Mouse (Mus musculus): ENCODE data around the gene Adat3. TPM values are rescaled to one million over a fixed set of nuclear protein-coding genes. Genes with fewer than 3 reads are reported as not detected.

Gene Adat3
- polyA plus RNA-seq, 1 experiment from 2014 or later: 4.8 TPM

- H3K27ac ChIP-seq (ENCODE audit: low read length): no peak overlapping the region
- WGBS: 83% methylated on average over 6 of the region's 6 CpGs
Observed at GRCm38 (mm10) chr10:80653156-80653720, 50.6 kb downstream of the Adat3 start.

GRCm38 (mm10) chr10:80654866-80655265 lies 52.2 kb downstream of the Adat3 start:
- DNase-seq (ENCODE audit: low spot score) (no peak), ATAC-seq (no peak)
- H3K27me3 ChIP-seq (replicated peaks; ENCODE audit: insufficient read depth, low read length): no peaks in the 10 kb centered on the region
- TF ChIP-seq EP300 (IDR thresholded peaks at IDR 0.05) (no peak), CTCF (IDR thresholded peaks at IDR 0.05) (no peak)
- H3K4me1 ChIP-seq (ENCODE audit: insufficient read depth, low read depth, low read length): peaks cover 5% of the 10 kb centered on the region; the same call in 1 of the 2 replicates
- H3K36me3 ChIP-seq (ENCODE audit: insufficient read depth, low read length): no peaks in the 10 kb centered on the region
- H3K4me2 ChIP-seq (replicated peaks; ENCODE audit: low read depth, low read length): peak overlapping the region; percentile 97; the same call in 1 of the 2 replicates
- H3K9ac ChIP-seq (replicated peaks; ENCODE audit: low read depth): no peak overlapping the region
- no peaks in the 10 kb centered on the region for H3K9me3 ChIP-seq (ENCODE audit: low read length)
- 70% methylated on average over 6 of the region's 6 CpGs for WGBS
- no peak overlapping the region for H3K4me3 ChIP-seq (ENCODE audit: low read depth, low read length)
- no peak overlapping the region for H3K27ac ChIP-seq (ENCODE audit: low read length)

More at GRCm38 (mm10) chr10:80653156-80653720, 50.6 kb downstream of the Adat3 start:
- no peak overlapping the region for H3K4me2 ChIP-seq (replicated peaks; ENCODE audit: low read depth, low read length)
- TF ChIP-seq CTCF (IDR thresholded peaks at IDR 0.05) (no peak), EP300 (IDR thresholded peaks at IDR 0.05) (no peak)
- H3K9ac ChIP-seq (replicated peaks; ENCODE audit: low read depth): no peak overlapping the region
- ATAC-seq (no peak), DNase-seq (ENCODE audit: low spot score) (no peak)
- H3K36me3 ChIP-seq (ENCODE audit: insufficient read depth, low read length): no peaks in the 10 kb centered on the region
- H3K4me3 ChIP-seq (ENCODE audit: low read depth, low read length): no peak overlapping the region
- H3K4me1 ChIP-seq (ENCODE audit: insufficient read depth, low read depth, low read length): peaks cover 5% of the 10 kb centered on the region; the same call in 1 of the 2 replicates
- H3K9me3 ChIP-seq (ENCODE audit: low read length): no peaks in the 10 kb centered on the region
- no peaks in the 10 kb centered on the region for H3K27me3 ChIP-seq (replicated peaks; ENCODE audit: insufficient read depth, low read length)

GRCm38 (mm10) chr10:80655406-80656129 lies 52.9 kb downstream of the Adat3 start:
- H3K4me2 ChIP-seq (replicated peaks; ENCODE audit: low read depth, low read length): peak overlapping the region; percentile 97
- no peaks in the 10 kb centered on the region for H3K27me3 ChIP-seq (replicated peaks; ENCODE audit: insufficient read depth, low read length)
- H3K4me1 ChIP-seq (ENCODE audit: insufficient read depth, low read depth, low read length): peaks cover 5% of the 10 kb centered on the region; the same call in 1 of the 2 replicates
- H3K36me3 ChIP-seq (ENCODE audit: insufficient read depth, low read length): no peaks in the 10 kb centered on the region
- peak overlapping the region; percentile 89 for H3K9ac ChIP-seq (replicated peaks; ENCODE audit: low read depth)
- H3K9me3 ChIP-seq (ENCODE audit: low read length): no peaks in the 10 kb centered on the region
- no peak for ATAC-seq
- H3K4me3 ChIP-seq (ENCODE audit: low read depth, low read length): peak overlapping the region; percentile 87
- WGBS: 1% methylated on average over 12 of the region's 12 CpGs
- TF ChIP-seq EP300 (IDR thresholded peaks at IDR 0.05): no peak
- TF ChIP-seq CTCF (IDR thresholded peaks at IDR 0.05): no peak
- peak overlapping the region; percentile 77 for H3K27ac ChIP-seq (ENCODE audit: low read length)
- DNase-seq (ENCODE audit: low spot score): no peak

GRCm38 (mm10) chr10:80656130-80656862 lies 53.6 kb downstream of the Adat3 start:
- no peaks in the 10 kb centered on the region for H3K36me3 ChIP-seq (ENCODE audit: insufficient read depth, low read length)
- peaks cover 5% of the 10 kb centered on the region; the same call in 1 of the 2 replicates for H3K4me1 ChIP-seq (ENCODE audit: insufficient read depth, low read depth, low read length)
- peak overlapping the region; percentile 97 for H3K4me2 ChIP-seq (replicated peaks; ENCODE audit: low read depth, low read length)
- no peak for TF ChIP-seq CTCF (IDR thresholded peaks at IDR 0.05)
- TF ChIP-seq EP300 (IDR thresholded peaks at IDR 0.05): no peak
- no peaks in the 10 kb centered on the region for H3K27me3 ChIP-seq (replicated peaks; ENCODE audit: insufficient read depth, low read length)
- H3K9me3 ChIP-seq (ENCODE audit: low read length): no peaks in the 10 kb centered on the region
- peak overlapping the region; percentile 84 for H3K27ac ChIP-seq (ENCODE audit: low read length)
- peak; percentile 88 for ATAC-seq
- peak overlapping the region; percentile 87 for H3K4me3 ChIP-seq (ENCODE audit: low read depth, low read length)
- peak overlapping the region; percentile 89 for H3K9ac ChIP-seq (replicated peaks; ENCODE audit: low read depth)
- WGBS: 2% methylated on average over 67 of the region's 72 CpGs
- DNase-seq (ENCODE audit: low spot score): peak; percentile 100

- Histone ChIP-seq H3K36me3 (ENCODE audit: insufficient read depth, low read length) (no peaks in the 10 kb centered on the region), H3K27ac (ENCODE audit: low read length) (peak within 1 kb of the TSS; percentile 84), H3K9ac (replicated peaks; ENCODE audit: low read depth) (peak within 1 kb of the TSS; percentile 89), H3K4me3 (ENCODE audit: low read depth, low read length) (peak within 1 kb of the TSS; percentile 87), H3K4me1 (ENCODE audit: insufficient read depth, low read depth, low read length) (peaks cover 5% of the 10 kb centered on the region; the same call in 1 of the 2 replicates), H3K27me3 (replicated peaks; ENCODE audit: insufficient read depth, low read length) (no peaks in the 10 kb centered on the region), H3K9me3 (ENCODE audit: low read length) (no peaks in the 10 kb centered on the region), H3K4me2 (replicated peaks; ENCODE audit: low read depth, low read length) (peak within 1 kb of the TSS; percentile 97)
- WGBS: 21% methylated on average over 15 of the region's 15 CpGs
- DNase-seq (ENCODE audit: low spot score) (peak; percentile 57), ATAC-seq (peak; percentile 20)
- TF ChIP-seq CTCF (IDR thresholded peaks at IDR 0.05): no peak
- TF ChIP-seq EP300 (IDR thresholded peaks at IDR 0.05): no peak
Observed at GRCm38 (mm10) chr10:80656863-80657623, 54.4 kb downstream of the Adat3 start, which contains the start of gene Btbd2. Btbd2 (minus strand) TSS chr10:80657071.

Small RNA genes within 50 kb of the gene (microRNA-seq; reads per million reads assigned to microRNA genes)
- not detected for gene Mir6912

Other genes with a start within 250 kb of the Adat3 start
- gene Plk5, start 246.4 kb upstream of the Adat3 start, polyA plus RNA-seq (2015; fragmentation: Nextera tagmentation; extraction: Ambion mirVana): 1.00 and 1.0 TPM in 2 replicates
- 6.0 and 6.3 TPM in 2 replicates for gene Mex3d, start 215.2 kb upstream of the Adat3 start, polyA plus RNA-seq (2015; fragmentation: Nextera tagmentation; extraction: Ambion mirVana)
- gene Mbd3, start 203.3 kb upstream of the Adat3 start, polyA plus RNA-seq (2015; fragmentation: Nextera tagmentation; extraction: Ambion mirVana): 90.6 and 90.7 TPM in 2 replicates
- 511 and 651 TPM in 2 replicates for gene Uqcr11, start 196.1 kb upstream of the Adat3 start, polyA plus RNA-seq (2015; fragmentation: Nextera tagmentation; extraction: Ambion mirVana)
- gene Tcf3, start 169.2 kb upstream of the Adat3 start, polyA plus RNA-seq (2015; fragmentation: Nextera tagmentation; extraction: Ambion mirVana): 34.7 and 36.2 TPM in 2 replicates
- not detected in 2 replicates for gene Onecut3, start 108.0 kb upstream of the Adat3 start, polyA plus RNA-seq (2015; fragmentation: Nextera tagmentation; extraction: Ambion mirVana)
- 0.04 and 0.10 TPM in 2 replicates for gene Atp8b3, start 63.8 kb upstream of the Adat3 start, polyA plus RNA-seq (2015; fragmentation: Nextera tagmentation; extraction: Ambion mirVana)
- 12.9 TPM in 2 replicates for gene Rexo1, start 41.3 kb upstream of the Adat3 start, polyA plus RNA-seq (2015; fragmentation: Nextera tagmentation; extraction: Ambion mirVana)
- gene Klf16, start 25.6 kb upstream of the Adat3 start, polyA plus RNA-seq (2015; fragmentation: Nextera tagmentation; extraction: Ambion mirVana): 7.1 and 7.2 TPM in 2 replicates
- gene Abhd17a, start 12.5 kb upstream of the Adat3 start, polyA plus RNA-seq (2015; fragmentation: Nextera tagmentation; extraction: Ambion mirVana): 105 and 106 TPM in 2 replicates
- 56.9 and 59.3 TPM in 2 replicates for gene Scamp4, start within 50 bp of the Adat3 start, polyA plus RNA-seq (2015; fragmentation: Nextera tagmentation; extraction: Ambion mirVana)
- 0.98 and 1.1 TPM in 2 replicates for gene Gm49322, start 3.1 kb downstream of the Adat3 start, polyA plus RNA-seq (2015; fragmentation: Nextera tagmentation; extraction: Ambion mirVana)
- gene Csnk1g2, start 20.0 kb downstream of the Adat3 start, polyA plus RNA-seq (2015; fragmentation: Nextera tagmentation; extraction: Ambion mirVana): 97.7 and 111 TPM in 2 replicates
- 41.7 and 42.9 TPM in 2 replicates for gene Btbd2, start 54.2 kb downstream of the Adat3 start, polyA plus RNA-seq (2015; fragmentation: Nextera tagmentation; extraction: Ambion mirVana)
- gene Mknk2, start 75.2 kb downstream of the Adat3 start, polyA plus RNA-seq (2015; fragmentation: Nextera tagmentation; extraction: Ambion mirVana): 92.2 and 103 TPM in 2 replicates
- gene Mob3a, start 99.1 kb downstream of the Adat3 start, polyA plus RNA-seq (2015; fragmentation: Nextera tagmentation; extraction: Ambion mirVana): 32.6 and 37.0 TPM in 2 replicates
- gene Izumo4, start 99.3 kb downstream of the Adat3 start, polyA plus RNA-seq (2015; fragmentation: Nextera tagmentation; extraction: Ambion mirVana): 28.7 and 28.8 TPM in 2 replicates
- gene Ap3d1, start 139.4 kb downstream of the Adat3 start, polyA plus RNA-seq (2015; fragmentation: Nextera tagmentation; extraction: Ambion mirVana): 49.3 and 58.2 TPM in 2 replicates
- 7.4 and 9.6 TPM in 2 replicates for gene Dot1l, start 152.3 kb downstream of the Adat3 start, polyA plus RNA-seq (2015; fragmentation: Nextera tagmentation; extraction: Ambion mirVana)
- gene Sf3a2, start 195.3 kb downstream of the Adat3 start, polyA plus RNA-seq (2015; fragmentation: Nextera tagmentation; extraction: Ambion mirVana): 27.0 and 29.4 TPM in 2 replicates
- gene Plekhj1, start 195.7 kb downstream of the Adat3 start, polyA plus RNA-seq (2015; fragmentation: Nextera tagmentation; extraction: Ambion mirVana): 59.9 and 69.1 TPM in 2 replicates
- 0.07 TPM in 1 of 2 replicates, not detected in the other for gene Amh, start 202.4 kb downstream of the Adat3 start, polyA plus RNA-seq (2015; fragmentation: Nextera tagmentation; extraction: Ambion mirVana)
- 0.25 TPM in 1 of 2 replicates, not detected in the other for gene Jsrp1, start 210.6 kb downstream of the Adat3 start, polyA plus RNA-seq (2015; fragmentation: Nextera tagmentation; extraction: Ambion mirVana)
- gene Oaz1, start 223.8 kb downstream of the Adat3 start, polyA plus RNA-seq (2015; fragmentation: Nextera tagmentation; extraction: Ambion mirVana): 1,344 and 1,416 TPM in 2 replicates
- not detected in 2 replicates for gene Lingo3, start 241.2 kb downstream of the Adat3 start, polyA plus RNA-seq (2015; fragmentation: Nextera tagmentation; extraction: Ambion mirVana)

All from lung, postnatal 0 days (tissue).